Mouse (Mus musculus) adrenal gland, adult 2 months (tissue): ENCODE measurements around the gene Klhl26. TPM values are rescaled to one million over a fixed set of nuclear protein-coding genes. Genes with fewer than 3 reads are reported as not detected.

Source experiments
- DNase-seq: peaks from one replicate; pipeline ENCODE4 v3.0.0; 2021
- polyA plus RNA-seq: library from polyadenylated mRNA; depleted of rRNA; stranded (reverse); fragments of >200 nt; gene quantifications from 2 replicates; pipeline ENCODE4 v1.2.3, GENCODE M21; 2012; rRNA removed
- total RNA-seq, 2 experiments: library from RNA; stranded (reverse); gene quantifications; 2 replicates each; pipeline ENCODE4 v1.2.3; 2021

The Klhl26 gene
- total and polyA plus RNA-seq, 3 experiments: 21.7 to 121 (median 25.8) TPM

- DNase-seq: no peak
Measured at GRCm38 (mm10) chr8:70410281-70410680, 66.5 kb downstream of the Klhl26 start.

GRCm38 (mm10) chr8:70409455-70409871 is 67.3 kb downstream of the Klhl26 start:
- DNase-seq: no peak

GRCm38 (mm10) chr8:70409019-70409418 is 67.7 kb downstream of the Klhl26 start:
- DNase-seq: no peak

- no peak for DNase-seq
Measured at GRCm38 (mm10) chr8:70408301-70408700, 68.5 kb downstream of the Klhl26 start.

GRCm38 (mm10) chr8:70406427-70407069 is 70.2 kb downstream of the Klhl26 start:
- no peak for DNase-seq

GRCm38 (mm10) chr8:70405189-70405588 is 71.6 kb downstream of the Klhl26 start:
- no peak for DNase-seq

- DNase-seq: no peak
Measured at GRCm38 (mm10) chr8:70404212-70404611, 72.6 kb downstream of the Klhl26 start.

Other genes with a start within 250 kb of the Klhl26 start
- 10 to 100 TPM; 31.8 to 31.9 TPM for gene Sugp2, start 242.7 kb downstream of the Klhl26 start, total RNA-seq
- 34.8 and 36.2 TPM in 2 replicates for gene Sugp2, start 242.7 kb downstream of the Klhl26 start, polyA plus RNA-seq
- 10 to 100 TPM; 10.8 to 11.5 TPM for gene Armc6, start 242.5 kb downstream of the Klhl26 start, total RNA-seq
- gene Armc6, start 242.5 kb downstream of the Klhl26 start, polyA plus RNA-seq: 17.4 and 21.2 TPM in 2 replicates
- 10 to 100 TPM; 16.0 to 21.8 TPM for gene Homer3, start 194.1 kb downstream of the Klhl26 start, total RNA-seq
- gene Homer3, start 194.1 kb downstream of the Klhl26 start, polyA plus RNA-seq: 56.8 and 68.4 TPM in 2 replicates
- gene Ddx49, start 174.5 kb downstream of the Klhl26 start, total RNA-seq: 10 to 100 TPM; 57.7 to 69.5 TPM
- gene Ddx49, start 174.5 kb downstream of the Klhl26 start, polyA plus RNA-seq: 53.3 and 62.5 TPM in 2 replicates
- gene Cope, start 174.4 kb downstream of the Klhl26 start, total RNA-seq: 100 to 1,000 TPM; 203 to 233 TPM
- gene Cope, start 174.4 kb downstream of the Klhl26 start, polyA plus RNA-seq: 491 and 579 TPM in 2 replicates
- gene Cers1, start 161.2 kb downstream of the Klhl26 start, total RNA-seq: 1 to 10 TPM; 2.5 to 3.8 TPM
- 4.9 and 5.2 TPM in 2 replicates for gene Cers1, start 161.2 kb downstream of the Klhl26 start, polyA plus RNA-seq
- under 1 TPM in 1 of 2 experiments, not detected in 1; 0.41 TPM for gene Gdf1, start 147.2 kb downstream of the Klhl26 start, total RNA-seq
- 7.9 and 9.8 TPM in 2 replicates for gene Gdf1, start 147.2 kb downstream of the Klhl26 start, polyA plus RNA-seq
- 10 to 100 TPM; 60.0 to 60.5 TPM for gene Upf1, start 123.7 kb downstream of the Klhl26 start, total RNA-seq
- 45.1 and 53.3 TPM in 2 replicates for gene Upf1, start 123.7 kb downstream of the Klhl26 start, polyA plus RNA-seq
- under 1 TPM; 0.14 to 0.35 TPM for gene Comp, start 103.4 kb downstream of the Klhl26 start, total RNA-seq
- 0.38 and 0.44 TPM in 2 replicates for gene Comp, start 103.4 kb downstream of the Klhl26 start, polyA plus RNA-seq
- 10 to 100 TPM; 20.6 to 25.0 TPM for gene Crtc1, start 37.4 kb downstream of the Klhl26 start, total RNA-seq
- 48.5 and 50.5 TPM in 2 replicates for gene Crtc1, start 37.4 kb downstream of the Klhl26 start, polyA plus RNA-seq
- gene Tmem59l, start 10.4 kb upstream of the Klhl26 start, total RNA-seq: 10 to 100 TPM; 16.8 to 24.3 TPM
- 42.9 and 55.8 TPM in 2 replicates for gene Tmem59l, start 10.4 kb upstream of the Klhl26 start, polyA plus RNA-seq
- 1 to 10 TPM in 1 of 2 experiments, under 1 TPM in 1; 0.58 to 1.4 TPM for gene Crlf1, start 16.2 kb upstream of the Klhl26 start, total RNA-seq
- gene Crlf1, start 16.2 kb upstream of the Klhl26 start, polyA plus RNA-seq: 0.58 and 1.2 TPM in 2 replicates
- 100 to 1,000 TPM; 148 to 164 TPM for gene Rex1bd, start 29.8 kb upstream of the Klhl26 start, total RNA-seq
- 327 and 373 TPM in 2 replicates for gene Rex1bd, start 29.8 kb upstream of the Klhl26 start, polyA plus RNA-seq
- 1,000 to 10,000 TPM; 1,627 to 1,685 TPM for gene Uba52, start 33.8 kb upstream of the Klhl26 start, total RNA-seq
- gene Uba52, start 33.8 kb upstream of the Klhl26 start, polyA plus RNA-seq: 619 and 1,322 TPM in 2 replicates
- gene Fkbp8, start 50.8 kb upstream of the Klhl26 start, total RNA-seq: 100 to 1,000 TPM; 269 to 287 TPM
- gene Fkbp8, start 50.8 kb upstream of the Klhl26 start, polyA plus RNA-seq: 602 and 610 TPM in 2 replicates
- gene Kxd1, start 51.0 kb upstream of the Klhl26 start, total RNA-seq: 10 to 100 TPM; 75.9 to 82.8 TPM
- gene Kxd1, start 51.0 kb upstream of the Klhl26 start, polyA plus RNA-seq: 83.0 and 87.3 TPM in 2 replicates
- 10 to 100 TPM; 26.1 to 29.6 TPM for gene Ell, start 62.5 kb upstream of the Klhl26 start, total RNA-seq
- 31.1 and 36.1 TPM in 2 replicates for gene Ell, start 62.5 kb upstream of the Klhl26 start, polyA plus RNA-seq
- gene Isyna1, start 117.4 kb upstream of the Klhl26 start, total RNA-seq: 100 to 1,000 TPM; 103 to 199 TPM
- gene Isyna1, start 117.4 kb upstream of the Klhl26 start, polyA plus RNA-seq: 344 and 376 TPM in 2 replicates
- gene Ssbp4, start 131.9 kb upstream of the Klhl26 start, total RNA-seq: 100 to 1,000 TPM in 1 of 2 experiments, 10 to 100 TPM in 1; 76.2 to 110 TPM
- 476 and 593 TPM in 2 replicates for gene Ssbp4, start 131.9 kb upstream of the Klhl26 start, polyA plus RNA-seq
- 1 to 10 TPM; 1.8 to 3.6 TPM for gene Lrrc25, start 139.2 kb upstream of the Klhl26 start, total RNA-seq
- gene Lrrc25, start 139.2 kb upstream of the Klhl26 start, polyA plus RNA-seq: 8.4 and 11.1 TPM in 2 replicates
- 10 to 100 TPM in 1 of 2 experiments, 1 to 10 TPM in 1; 1.3 to 44.6 TPM for gene Gdf15, start 155.5 kb upstream of the Klhl26 start, total RNA-seq
- gene Gdf15, start 155.5 kb upstream of the Klhl26 start, polyA plus RNA-seq: 18.5 and 22.2 TPM in 2 replicates
- 100 to 1,000 TPM; 115 to 127 TPM for gene Pgpep1, start 183.4 kb upstream of the Klhl26 start, total RNA-seq
- 115 and 117 TPM in 2 replicates for gene Pgpep1, start 183.4 kb upstream of the Klhl26 start, polyA plus RNA-seq
- gene Lsm4, start 196.3 kb upstream of the Klhl26 start, total RNA-seq: 10 to 100 TPM; 65.2 to 88.5 TPM
- 81.3 and 112 TPM in 2 replicates for gene Lsm4, start 196.3 kb upstream of the Klhl26 start, polyA plus RNA-seq
- 100 to 1,000 TPM; 214 to 246 TPM for gene Jund, start 222.0 kb upstream of the Klhl26 start, total RNA-seq
- 1,009 and 1,256 TPM in 2 replicates for gene Jund, start 222.0 kb upstream of the Klhl26 start, polyA plus RNA-seq
- gene Iqcn, start 226.5 kb upstream of the Klhl26 start, total RNA-seq: under 1 TPM in 1 of 2 experiments, not detected in 1; 0.12 TPM
- gene Iqcn, start 226.5 kb upstream of the Klhl26 start, polyA plus RNA-seq: 0.25 and 0.28 TPM in 2 replicates
- under 1 TPM in 1 of 2 experiments, not detected in 1; 0.69 TPM for gene Gm3336, start 241.6 kb upstream of the Klhl26 start, total RNA-seq
- 0.51 and 0.97 TPM in 2 replicates for gene Gm3336, start 241.6 kb upstream of the Klhl26 start, polyA plus RNA-seq
- gene Pde4c, start 246.8 kb upstream of the Klhl26 start, total RNA-seq: 1 to 10 TPM in 1 of 2 experiments, under 1 TPM in 1; 0.76 to 1.0 TPM
- 2.9 and 3.3 TPM in 2 replicates for gene Pde4c, start 246.8 kb upstream of the Klhl26 start, polyA plus RNA-seq